Mouse (Mus musculus): Measurements from ENCODE around the gene Icam4. TPM values are rescaled to one million over a fixed set of nuclear protein-coding genes. Genes with fewer than 3 reads are reported as not detected.
A peak's percentile ranks its signal among the peaks of the same experiment; 100 is the strongest.

Gene Icam4
- 0.59 and 1.0 TPM in 2 replicates for polyA plus RNA-seq (2015; fragmentation: Nextera tagmentation; extraction: Ambion mirVana)

DNA sequence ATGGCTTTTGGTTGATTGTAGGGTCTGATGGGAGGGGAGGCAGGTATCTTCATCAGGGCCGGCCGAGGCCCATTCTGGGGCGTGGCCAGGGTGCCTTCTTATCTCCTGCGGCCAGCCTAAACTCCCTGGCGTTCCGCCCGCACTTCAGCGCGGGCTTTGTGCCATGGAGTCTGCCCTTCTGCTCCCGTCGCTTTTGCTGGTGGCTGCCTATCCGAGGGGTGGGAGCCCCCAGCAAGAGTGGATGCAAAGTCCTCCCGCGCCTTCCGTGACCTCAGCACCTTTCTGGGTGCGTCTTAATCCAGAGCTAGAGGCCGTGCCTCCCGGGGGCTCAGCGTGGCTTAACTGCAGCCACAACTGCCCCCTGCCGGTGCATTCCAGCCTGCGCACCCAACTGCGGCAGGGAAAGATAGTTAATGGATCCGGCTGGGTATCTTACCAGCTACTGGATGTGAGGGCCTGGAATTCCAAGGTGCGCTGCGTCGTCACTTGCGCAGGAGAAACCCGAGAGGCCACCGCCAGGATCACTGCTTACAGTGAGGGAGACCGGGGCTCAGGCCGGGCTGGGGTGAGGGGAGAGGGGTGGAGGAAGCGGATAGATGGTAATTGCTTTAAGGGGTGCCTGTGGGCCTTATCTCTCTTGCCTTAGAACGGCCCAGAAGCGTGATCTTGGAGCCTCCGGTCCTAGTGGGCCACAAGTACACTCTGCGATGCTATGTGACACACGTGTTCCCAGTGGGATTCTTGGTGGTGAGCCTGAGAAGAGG is at the start of gene Icam4:
Gene Icam4 (plus strand): TSS at position 83 of the 764 bp plus-strand sequence.
- Histone ChIP-seq H3K4me2 (replicated peaks) (peak within 1 kb of the TSS; percentile 98), H3K36me3 (no peaks in the 10 kb centered on the region), H3K27me3 (peaks cover 47% of the 10 kb centered on the region), H3K4me3 (replicated peaks) (peak within 1 kb of the TSS; percentile 59), H3K9me3 (replicated peaks) (no peaks in the 10 kb centered on the region), H3K9ac (no peak within 1 kb of the TSS), H3K4me1 (peaks cover 47% of the 10 kb centered on the region), H3K27ac (replicated peaks) (no peak within 1 kb of the TSS)
- ATAC-seq (ENCODE audit: insufficient number of reproducible peaks, low FRiP score, low TSS enrichment, low read depth): no peak
- 2% methylated on average over 37 of the region's 37 CpGs for WGBS

DNA sequence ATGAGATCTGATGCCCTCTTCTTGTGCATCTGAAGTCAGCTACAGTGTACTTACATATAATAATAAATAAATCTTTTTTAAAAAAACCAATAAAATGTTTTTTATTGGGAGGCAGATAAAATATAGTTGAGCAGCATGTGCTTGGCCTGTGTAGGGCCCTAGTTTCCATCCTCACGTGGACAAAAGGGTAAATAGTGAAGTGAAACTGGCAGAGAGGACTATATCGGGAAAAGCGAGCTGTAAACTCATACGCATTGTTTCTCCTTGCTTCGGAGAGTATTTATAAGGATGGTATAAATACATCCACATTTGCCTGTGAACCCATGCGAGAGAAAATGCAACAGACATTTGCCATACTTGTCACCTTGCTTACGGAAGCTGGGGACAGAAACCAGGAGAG is 49.4 kb upstream of the Icam4 start:
- Histone ChIP-seq H3K9ac (no peak overlapping the region), H3K4me1 (peaks cover 44% of the 10 kb centered on the region), H3K36me3 (no peaks in the 10 kb centered on the region), H3K9me3 (replicated peaks) (no peaks in the 10 kb centered on the region), H3K4me2 (replicated peaks) (no peak overlapping the region), H3K27me3 (no peaks in the 10 kb centered on the region), H3K4me3 (replicated peaks) (no peak overlapping the region), H3K27ac (replicated peaks) (no peak overlapping the region)
- no peak for ATAC-seq (ENCODE audit: insufficient number of reproducible peaks, low FRiP score, low TSS enrichment, low read depth)
- WGBS: 79% methylated on average over 7 of the region's 7 CpGs

DNA sequence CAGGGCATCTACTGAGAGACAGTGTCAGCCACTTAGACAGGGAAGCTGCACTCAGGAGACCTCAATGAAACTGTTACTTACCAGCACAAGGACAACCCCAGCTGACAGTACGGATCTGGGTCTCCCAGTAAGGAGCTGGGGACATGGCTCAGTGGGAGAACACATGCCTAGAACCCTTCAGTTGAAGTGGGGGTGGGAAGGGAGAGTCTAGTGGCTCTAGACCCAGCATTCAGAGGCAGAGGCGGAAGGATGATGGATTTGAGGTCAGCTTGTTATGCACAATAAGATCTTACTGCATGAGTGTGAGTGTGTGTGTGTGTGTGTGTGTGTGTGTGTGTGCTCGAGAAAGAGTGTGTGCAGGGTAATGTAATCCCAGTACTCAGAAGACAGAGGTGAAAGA is 47.0 kb upstream of the Icam4 start:
- ATAC-seq (ENCODE audit: insufficient number of reproducible peaks, low FRiP score, low TSS enrichment, low read depth): no peak
- 70% methylated on average over 3 of the region's 3 CpGs for WGBS
- no peaks in the 10 kb centered on the region for H3K36me3 ChIP-seq
- no peaks in the 10 kb centered on the region for H3K27me3 ChIP-seq
- no peak overlapping the region for H3K9ac ChIP-seq
- H3K27ac ChIP-seq (replicated peaks): no peak overlapping the region
- no peaks in the 10 kb centered on the region for H3K9me3 ChIP-seq (replicated peaks)
- H3K4me1 ChIP-seq: peaks cover 37% of the 10 kb centered on the region
- H3K4me3 ChIP-seq (replicated peaks): no peak overlapping the region
- no peak overlapping the region for H3K4me2 ChIP-seq (replicated peaks)

DNA sequence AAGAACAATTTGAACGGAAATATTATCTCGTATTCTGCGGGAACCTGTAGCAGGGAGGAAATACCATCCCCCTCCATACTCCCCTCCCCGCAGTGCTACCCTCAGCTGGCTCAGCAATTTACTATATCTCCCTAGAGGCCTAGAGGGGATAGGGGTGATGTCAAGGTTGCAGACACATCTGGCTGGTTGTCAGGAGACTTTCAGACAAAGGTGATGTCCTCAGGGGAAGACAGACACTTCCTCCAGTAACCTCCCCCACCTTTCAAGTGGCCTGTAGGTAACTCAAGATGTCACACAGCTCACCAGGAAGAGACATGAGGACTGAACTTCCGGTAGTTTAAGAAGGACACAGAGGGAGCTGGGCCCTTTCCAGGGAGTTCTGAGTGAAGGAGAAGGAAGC is 46.0 kb upstream of the Icam4 start:
- H3K36me3 ChIP-seq: no peaks in the 10 kb centered on the region
- H3K9ac ChIP-seq: no peak overlapping the region
- no peaks in the 10 kb centered on the region for H3K27me3 ChIP-seq
- no peak overlapping the region for H3K4me3 ChIP-seq (replicated peaks)
- H3K27ac ChIP-seq (replicated peaks): no peak overlapping the region
- H3K4me2 ChIP-seq (replicated peaks): no peak overlapping the region
- WGBS: 13% methylated on average over 5 of the region's 5 CpGs
- H3K9me3 ChIP-seq (replicated peaks): no peaks in the 10 kb centered on the region
- no peak for ATAC-seq (ENCODE audit: insufficient number of reproducible peaks, low FRiP score, low TSS enrichment, low read depth)
- peaks cover 40% of the 10 kb centered on the region for H3K4me1 ChIP-seq

DNA sequence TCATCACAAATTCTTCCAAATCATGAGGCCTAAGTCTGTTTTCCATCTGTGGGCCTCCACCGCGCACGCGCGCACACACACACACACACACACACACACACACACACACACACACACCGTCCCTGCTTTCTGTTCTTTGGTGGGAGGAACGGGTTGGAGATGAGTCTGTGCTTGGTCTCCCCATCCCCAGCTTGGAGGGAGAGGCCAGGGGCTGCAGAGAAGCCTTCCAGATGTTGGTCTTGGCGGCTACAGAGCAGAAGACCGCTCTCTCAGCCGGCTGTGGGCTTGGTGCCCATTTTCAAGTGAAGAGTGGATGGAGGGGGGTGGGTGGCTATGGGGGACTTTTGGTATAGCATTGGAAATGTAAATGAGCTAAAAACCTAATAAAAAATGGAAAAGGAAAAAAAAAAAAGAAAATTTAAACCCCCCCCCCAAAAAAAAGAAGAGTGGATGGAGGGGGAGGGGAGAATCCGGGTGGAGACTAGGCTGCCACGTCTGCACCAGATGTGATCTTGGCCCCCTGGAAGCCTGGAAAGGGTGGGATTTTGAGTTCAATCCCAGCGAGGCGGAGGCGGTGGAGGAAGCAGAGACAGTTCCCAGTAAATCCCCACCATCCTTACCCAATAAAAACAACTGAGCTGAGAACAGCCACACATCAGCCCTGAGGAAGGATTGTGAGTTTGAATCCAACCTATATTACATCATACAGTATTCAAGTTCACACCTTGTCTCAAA is 42.1 kb upstream of the Icam4 start:
- peak; percentile 84 for ATAC-seq (ENCODE audit: insufficient number of reproducible peaks, low FRiP score, low TSS enrichment, low read depth)
- 37% methylated on average over 15 of the region's 15 CpGs for WGBS
- H3K9ac ChIP-seq: no peak overlapping the region
- no peaks in the 10 kb centered on the region for H3K9me3 ChIP-seq (replicated peaks)
- peaks cover 49% of the 10 kb centered on the region for H3K4me1 ChIP-seq
- H3K27ac ChIP-seq (replicated peaks): peak overlapping the region; percentile 87
- no peak overlapping the region for H3K4me3 ChIP-seq (replicated peaks)
- 0 out of 2 replicates have a peak overlapping the region, but pooled peaks have one; percentile 8 for H3K4me2 ChIP-seq (replicated peaks)
- H3K36me3 ChIP-seq: no peaks in the 10 kb centered on the region
- H3K27me3 ChIP-seq: no peaks in the 10 kb centered on the region

DNA sequence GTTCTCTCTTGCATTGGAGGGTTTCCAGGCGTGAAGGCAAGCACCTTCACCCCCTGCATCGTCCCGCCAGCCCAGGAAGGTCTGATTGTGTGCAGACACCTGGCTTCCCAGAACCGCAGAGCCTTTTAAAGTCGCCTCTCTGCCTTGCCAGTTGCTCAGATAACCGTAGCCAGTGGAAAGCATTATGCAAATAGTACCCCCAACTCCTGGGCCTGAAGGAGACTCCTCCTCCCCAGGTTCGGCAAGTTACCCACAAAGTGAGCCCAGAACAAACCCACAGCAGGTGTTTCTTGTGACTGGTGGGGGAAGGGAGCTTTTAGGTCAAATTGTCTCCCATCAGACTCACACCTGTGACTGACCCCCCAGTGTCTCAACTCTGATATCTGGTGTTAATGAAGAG is 41.2 kb upstream of the Icam4 start:
- no peaks in the 10 kb centered on the region for H3K36me3 ChIP-seq
- H3K27ac ChIP-seq (replicated peaks): peak overlapping the region; percentile 87
- H3K4me1 ChIP-seq: peaks cover 42% of the 10 kb centered on the region
- no peaks in the 10 kb centered on the region for H3K27me3 ChIP-seq
- no peak overlapping the region for H3K4me3 ChIP-seq (replicated peaks)
- H3K4me2 ChIP-seq (replicated peaks): no peak overlapping the region
- ATAC-seq (ENCODE audit: insufficient number of reproducible peaks, low FRiP score, low TSS enrichment, low read depth): no peak
- 22% methylated on average over 7 of the region's 7 CpGs for WGBS
- H3K9me3 ChIP-seq (replicated peaks): no peaks in the 10 kb centered on the region
- no peak overlapping the region for H3K9ac ChIP-seq

DNA sequence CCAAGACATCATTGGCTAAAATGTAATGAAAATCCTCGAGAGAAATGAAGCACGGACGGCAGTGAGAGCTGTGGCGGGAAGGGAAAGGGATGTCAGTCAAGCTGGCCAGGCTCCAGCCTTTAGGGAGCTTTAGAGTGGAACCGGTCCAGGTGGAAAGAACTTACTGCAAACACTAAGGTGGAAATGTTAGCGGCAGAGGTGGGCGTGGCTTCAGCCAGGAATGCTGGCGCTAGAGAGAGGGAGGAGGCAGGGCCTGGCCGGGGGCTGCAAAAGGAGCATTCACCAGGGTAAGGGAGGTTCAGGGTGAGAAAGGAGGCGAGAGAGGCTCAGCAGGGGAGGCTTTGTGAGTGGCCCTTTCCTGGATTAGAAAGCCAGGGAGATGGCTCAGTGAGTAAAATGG is 38.3 kb upstream of the Icam4 start:
- ATAC-seq (ENCODE audit: insufficient number of reproducible peaks, low FRiP score, low TSS enrichment, low read depth): peak; percentile 56; the same call in 1 of the 2 replicates
- no peaks in the 10 kb centered on the region for H3K9me3 ChIP-seq (replicated peaks)
- no peaks in the 10 kb centered on the region for H3K36me3 ChIP-seq
- H3K9ac ChIP-seq: no peak overlapping the region
- peak overlapping the region; percentile 38 for H3K4me2 ChIP-seq (replicated peaks)
- H3K4me3 ChIP-seq (replicated peaks): 0 out of 2 replicates have a peak overlapping the region, but pooled peaks have one; percentile 12
- H3K4me1 ChIP-seq: peaks cover 41% of the 10 kb centered on the region
- H3K27me3 ChIP-seq: no peaks in the 10 kb centered on the region
- H3K27ac ChIP-seq (replicated peaks): peak overlapping the region; percentile 67
- WGBS: 5% methylated on average over 10 of the region's 10 CpGs

DNA sequence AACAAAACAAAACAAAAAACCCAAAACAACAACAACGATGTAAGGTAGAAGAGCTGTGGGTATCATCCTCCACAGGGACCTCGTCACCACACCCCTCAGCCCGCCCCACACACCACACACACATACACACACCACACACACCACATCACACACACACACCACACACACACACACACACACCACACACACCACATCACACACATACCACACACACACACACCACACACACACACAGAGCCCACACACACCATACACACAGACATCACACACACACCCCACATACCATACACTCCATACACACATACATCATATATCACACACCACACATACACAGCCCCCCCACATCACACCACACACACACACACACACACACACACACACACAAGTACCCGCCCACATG is 37.6 kb upstream of the Icam4 start:
- H3K9me3 ChIP-seq (replicated peaks): no peaks in the 10 kb centered on the region
- H3K4me2 ChIP-seq (replicated peaks): no peak overlapping the region
- ATAC-seq (ENCODE audit: insufficient number of reproducible peaks, low FRiP score, low TSS enrichment, low read depth): no peak
- H3K4me3 ChIP-seq (replicated peaks): no peak overlapping the region
- no peak overlapping the region for H3K9ac ChIP-seq
- H3K36me3 ChIP-seq: no peaks in the 10 kb centered on the region
- no peak overlapping the region for H3K27ac ChIP-seq (replicated peaks)
- H3K4me1 ChIP-seq: peaks cover 38% of the 10 kb centered on the region
- WGBS: 90% methylated on average over 4 of the region's 4 CpGs
- H3K27me3 ChIP-seq: no peaks in the 10 kb centered on the region

DNA sequence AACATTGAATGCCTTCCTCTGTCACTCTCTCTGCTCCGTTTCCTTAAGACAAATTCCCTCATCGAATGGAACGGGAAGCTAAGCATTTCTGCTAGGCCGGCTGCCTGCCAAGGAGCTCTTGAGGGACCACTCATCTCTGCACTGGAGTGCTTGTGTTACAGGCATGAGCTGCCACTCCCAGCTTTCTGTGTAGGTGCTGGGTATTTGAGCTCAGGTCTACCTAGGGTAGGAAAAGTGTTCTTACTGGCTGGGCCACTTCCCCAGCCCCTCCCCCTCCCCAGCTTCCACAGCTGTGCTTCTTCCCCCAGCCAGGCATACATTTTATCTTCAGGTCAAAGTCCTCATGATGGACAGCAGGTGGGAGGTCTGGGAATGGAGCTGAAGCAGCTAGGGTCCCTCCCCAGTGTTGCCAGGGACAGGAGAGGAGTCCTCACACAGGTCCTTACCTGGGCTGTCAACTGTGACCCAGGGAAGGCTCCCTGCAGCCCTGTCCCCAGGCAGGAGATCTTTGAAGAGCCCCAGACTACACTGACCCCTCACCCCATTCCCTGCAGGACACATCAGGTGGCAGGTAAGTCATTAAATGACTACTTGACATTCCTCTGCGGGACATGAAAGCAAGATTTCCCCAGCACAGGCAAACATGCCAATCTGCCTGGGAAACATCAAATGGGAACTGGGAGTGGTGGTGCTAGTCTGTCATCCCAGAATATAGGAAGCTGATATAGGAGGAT is 35.8 kb upstream of the Icam4 start:
- no peak overlapping the region for H3K4me2 ChIP-seq (replicated peaks)
- H3K9ac ChIP-seq: no peak overlapping the region
- 39% methylated on average over 5 of the region's 5 CpGs for WGBS
- H3K4me1 ChIP-seq: peaks cover 24% of the 10 kb centered on the region
- H3K27me3 ChIP-seq: no peaks in the 10 kb centered on the region
- ATAC-seq (ENCODE audit: insufficient number of reproducible peaks, low FRiP score, low TSS enrichment, low read depth): no peak
- no peak overlapping the region for H3K4me3 ChIP-seq (replicated peaks)
- H3K9me3 ChIP-seq (replicated peaks): no peaks in the 10 kb centered on the region
- H3K27ac ChIP-seq (replicated peaks): no peak overlapping the region
- H3K36me3 ChIP-seq: no peaks in the 10 kb centered on the region

DNA sequence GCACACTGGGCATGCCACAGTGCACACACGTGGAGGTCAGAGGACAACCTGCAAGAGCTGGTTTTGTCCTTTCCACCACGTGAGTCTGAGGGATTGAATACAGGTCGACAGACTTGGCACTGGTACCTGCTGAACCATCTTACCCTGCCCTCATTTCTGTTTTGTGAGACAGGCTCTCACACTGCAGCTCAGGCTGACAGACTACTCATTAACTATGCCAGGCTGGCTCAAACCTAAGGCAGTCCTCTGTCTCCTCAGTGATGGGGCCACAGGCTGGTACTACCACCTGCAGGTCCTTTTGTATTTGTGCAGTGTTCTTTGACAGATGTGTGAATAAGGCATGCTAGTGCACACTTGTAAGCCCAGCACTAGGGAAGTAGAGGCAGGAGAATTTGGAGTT is 34.1 kb upstream of the Icam4 start:
- H3K4me2 ChIP-seq (replicated peaks): no peak overlapping the region
- H3K27ac ChIP-seq (replicated peaks): no peak overlapping the region
- no peaks in the 10 kb centered on the region for H3K27me3 ChIP-seq
- WGBS: 73% methylated on average over 3 of the region's 3 CpGs
- no peak for ATAC-seq (ENCODE audit: insufficient number of reproducible peaks, low FRiP score, low TSS enrichment, low read depth)
- peaks cover 18% of the 10 kb centered on the region for H3K4me1 ChIP-seq
- no peaks in the 10 kb centered on the region for H3K9me3 ChIP-seq (replicated peaks)
- no peak overlapping the region for H3K9ac ChIP-seq
- no peak overlapping the region for H3K4me3 ChIP-seq (replicated peaks)
- no peaks in the 10 kb centered on the region for H3K36me3 ChIP-seq

DNA sequence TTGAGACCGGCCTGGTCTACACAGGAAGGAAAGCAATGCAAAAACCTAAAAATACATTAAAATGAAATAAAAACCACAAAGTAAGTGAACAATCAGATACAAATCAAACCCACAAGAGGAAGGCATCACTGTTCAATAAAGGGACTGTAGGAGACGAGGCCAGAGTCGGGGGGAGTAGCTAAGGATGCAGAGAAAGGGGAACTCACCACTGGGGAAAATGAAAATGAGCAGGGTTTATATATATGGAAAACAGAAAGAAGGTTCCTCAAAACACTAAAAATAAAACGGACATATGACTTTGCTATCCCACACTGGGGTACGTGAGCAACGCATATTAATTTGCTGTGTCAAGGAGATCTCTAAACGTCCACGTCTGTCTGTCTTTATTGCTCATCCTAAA is 32.1 kb upstream of the Icam4 start:
- ATAC-seq (ENCODE audit: insufficient number of reproducible peaks, low FRiP score, low TSS enrichment, low read depth): no peak

More for the DNA sequence above, 32.1 kb upstream of the Icam4 start:
- H3K27ac ChIP-seq (replicated peaks): no peak overlapping the region
- H3K4me1 ChIP-seq: peaks cover 6% of the 10 kb centered on the region
- H3K27me3 ChIP-seq: no peaks in the 10 kb centered on the region
- H3K4me2 ChIP-seq (replicated peaks): no peak overlapping the region
- no peak overlapping the region for H3K9ac ChIP-seq
- H3K4me3 ChIP-seq (replicated peaks): no peak overlapping the region
- no peaks in the 10 kb centered on the region for H3K36me3 ChIP-seq
- WGBS: 83% methylated on average over 8 of the region's 8 CpGs
- no peaks in the 10 kb centered on the region for H3K9me3 ChIP-seq (replicated peaks)

Data from embryonic facial prominence, embryonic 15.5 days (tissue).